Mouse (Mus musculus) CH12.LX (cell line): Measurements from ENCODE around the gene Macc1. TPM values are rescaled to one million over a fixed set of nuclear protein-coding genes. Genes with fewer than 3 reads are reported as not detected.

ENCODE experiments used
- DNase-seq: peaks from one replicate; pipeline ENCODE4 v3.0.0-alpha.2; 2013; ENCODE audit errors: extremely low read depth
- H3K27ac ChIP-seq: 2 replicates; pipeline ENCODE4 v1.5.1; 2012; ENCODE audit warnings: low read depth, mild to moderate bottlenecking, control low read depth, moderate library complexity; ENCODE audit not compliant: insufficient read depth
- H3K27me3 ChIP-seq: replicated peaks from 2 replicates; pipeline ENCODE3; 2012; ENCODE audit warnings: inconsistent platforms
- H3K36me3 ChIP-seq, 2 experiments: replicated peaks in 1 of 2; 2 replicates each; pipeline versions ENCODE3 to v1.6.1; 2012; ENCODE audit warnings: inconsistent platforms in 1 of 2, low read length in 1 of 2, mild to moderate bottlenecking in 1 of 2, mixed read lengths in 1 of 2, moderate library complexity in 1 of 2; ENCODE audit not compliant: control insufficient read depth in 1 of 2, insufficient read depth in 1 of 2
- H3K4me1 ChIP-seq, 2 experiments: 2 replicates each; pipeline ENCODE4 v1.6.1; 2012; ENCODE audit warnings: inconsistent platforms in 1 of 2, moderate library complexity in 1 of 2; ENCODE audit not compliant: insufficient read depth in 2 of 2, control insufficient read depth in 1 of 2
- H3K4me2 ChIP-seq: 2 replicates; pipeline ENCODE4 v1.6.1; 2012; ENCODE audit warnings: low read depth, mild to moderate bottlenecking, control low read depth; ENCODE audit not compliant: poor library complexity, insufficient read depth, severe bottlenecking
- H3K4me3 ChIP-seq, 3 experiments: fragments of 150-350 bp in 1 of 3; sonication (generic) in 1 of 3; replicated peaks in 1 of 3; 2 replicates each; pipeline versions ENCODE3 to v1.5.1; 2011 to 2012; ENCODE audit warnings: low read depth in 2 of 3, low read length in 2 of 3, mild to moderate bottlenecking in 2 of 3, moderate library complexity in 2 of 3, control low read depth in 1 of 3, improper control_type of control experiment in 1 of 3, inconsistent platforms in 1 of 3, mixed read lengths in 1 of 3; ENCODE audit not compliant: poor library complexity in 1 of 3
- H3K79me2 ChIP-seq: replicated peaks from 2 replicates; pipeline ENCODE4 v1.6.1; 2012; ENCODE audit warnings: mild to moderate bottlenecking, moderate library complexity; ENCODE audit not compliant: control insufficient read depth, poor library complexity, insufficient read depth, severe bottlenecking; ENCODE audit errors: extremely low read depth
- H3K9ac ChIP-seq: 2 replicates; pipeline ENCODE4 v1.6.1; 2012; ENCODE audit warnings: low read depth, mild to moderate bottlenecking, control low read depth, moderate library complexity; ENCODE audit not compliant: insufficient read depth
- H3K9me3 ChIP-seq: replicated peaks from 2 replicates; pipeline ENCODE3; 2012; ENCODE audit warnings: low read length, inconsistent platforms, mixed read lengths
- BHLHE40 ChIP-seq: IDR thresholded peaks from 2 replicates; pipeline ENCODE4 v1.6.1; 2011; ENCODE audit warnings: mild to moderate bottlenecking, low read depth, low read length, improper control_type of control experiment
- CHD2 ChIP-seq: IDR thresholded peaks from 2 replicates; pipeline ENCODE4 v1.6.1; 2011; ENCODE audit warnings: low read length, improper control_type of control experiment
- CTCF ChIP-seq, 2 experiments: IDR thresholded peaks in 1 of 2; conservative IDR thresholded peaks in 1 of 2; 2 replicates each; pipeline ENCODE4 v1.5.1; 2011 to 2012; ENCODE audit warnings: low read depth in 2 of 2, low read length in 2 of 2, improper control_type of control experiment in 1 of 2, inconsistent platforms in 1 of 2, mild to moderate bottlenecking in 1 of 2, moderate library complexity in 1 of 2
- E2F4 ChIP-seq: IDR thresholded peaks from 2 replicates; pipeline ENCODE4 v1.6.1; 2011; ENCODE audit warnings: low read depth, low read length, improper control_type of control experiment; ENCODE audit not compliant: insufficient replicate concordance
- ELF1 ChIP-seq: IDR thresholded peaks from 2 replicates; pipeline ENCODE4 v1.6.1; 2014; ENCODE audit warnings: low read depth, mild to moderate bottlenecking, inconsistent platforms, low read length, improper control_type of control experiment
- ETS1 ChIP-seq: conservative IDR thresholded peaks from 2 replicates; pipeline ENCODE4 v1.6.1; 2012; ENCODE audit warnings: low read depth, mild to moderate bottlenecking, inconsistent platforms, low read length, improper control_type of control experiment, moderate library complexity
- HCFC1 ChIP-seq: IDR thresholded peaks from 2 replicates; pipeline ENCODE4 v1.6.1; 2012; ENCODE audit warnings: low read depth, mild to moderate bottlenecking, inconsistent platforms, low read length, improper control_type of control experiment
- JUND ChIP-seq: conservative IDR thresholded peaks from 2 replicates; pipeline ENCODE4 v1.6.1; 2011; ENCODE audit warnings: low read depth, low read length, improper control_type of control experiment
- MAZ ChIP-seq: IDR thresholded peaks from 2 replicates; pipeline ENCODE4 v1.6.1; 2012; ENCODE audit warnings: low read depth, mild to moderate bottlenecking, inconsistent platforms, low read length, improper control_type of control experiment, moderate library complexity
- POLR2A ChIP-seq: IDR thresholded peaks from 2 replicates; pipeline ENCODE4 v1.6.1; 2011; ENCODE audit warnings: low read depth, mild to moderate bottlenecking, improper control_type of control experiment, low read length
- POLR2AphosphoS2 ChIP-seq: IDR thresholded peaks from 2 replicates; pipeline ENCODE4 v1.6.1; 2011; ENCODE audit warnings: low read depth, low read length, improper control_type of control experiment
- RAD21 ChIP-seq: IDR thresholded peaks from 2 replicates; pipeline ENCODE4 v1.6.1; 2011; ENCODE audit warnings: low read depth, mild to moderate bottlenecking, low read length, improper control_type of control experiment, moderate library complexity
- RCOR1 ChIP-seq: conservative IDR thresholded peaks from 2 replicates; pipeline ENCODE4 v1.6.1; 2012; ENCODE audit warnings: low read depth, mild to moderate bottlenecking, inconsistent platforms, low read length, improper control_type of control experiment
- SIN3A ChIP-seq: IDR thresholded peaks from 2 replicates; pipeline ENCODE4 v1.6.1; 2012; ENCODE audit warnings: low read length, improper control_type of control experiment, inconsistent platforms
- SMC3 ChIP-seq: IDR thresholded peaks from 2 replicates; pipeline ENCODE4 v1.6.1; 2011; ENCODE audit warnings: low read depth, low read length, improper control_type of control experiment
- USF1 ChIP-seq: IDR thresholded peaks from 2 replicates; pipeline ENCODE4 v1.6.1; 2014; ENCODE audit warnings: low read depth, mild to moderate bottlenecking, inconsistent platforms, low read length, improper control_type of control experiment
- ZMIZ1 ChIP-seq: IDR thresholded peaks from 2 replicates; pipeline ENCODE4 v1.6.1; 2012; ENCODE audit warnings: low read depth, mild to moderate bottlenecking, inconsistent platforms, low read length, improper control_type of control experiment
- dilution Hi-C: fragments of 300-500 bp; cut with MboI; formaldehyde crosslinking; loops from 2 replicates; pipeline ENCODE4 v1.14.3; 2020; ENCODE audit warnings: low sequenced_read_pairs; ENCODE audit not compliant: extremely low pct_unique_long_range_greater_than_20kb, extremely low pct_ligation_motif_present
- in situ Hi-C: fragments of 300-500 bp; cut with MboI; formaldehyde crosslinking; loops from 3 replicates; pipeline ENCODE4 v1.14.3; 2019; ENCODE audit warnings: low sequenced_read_pairs, low pct_ligation_motif_present, low pct_unique_long_range_greater_than_20kb, mixed read lengths
- polyA plus RNA-seq: library from polyadenylated mRNA; unstranded; fragments of >175 nt; gene quantifications from 2 replicates; pipeline ENCODE4 v1.2.1, GENCODE M21; 2012; ENCODE audit warnings: low read depth; ENCODE audit not compliant: insufficient read length
- total RNA-seq, 2 experiments: library from RNA; depleted of rRNA; stranded (reverse); fragments of 300-350 nt in 1 of 2; fragments of >200 nt in 1 of 2; gene quantifications; 2 replicates each; pipeline ENCODE4 v1.2.3; 2012 to 2014

The Macc1 gene
- total and polyA plus RNA-seq, 3 experiments, result 0.04 to 0.19 (median 0.13) TPM

GRCm38 (mm10) chr12:119464940-119465245, 150.8 kb downstream of the Macc1 start:
- dilution Hi-C loops (no loop called here), in situ Hi-C loops (no loop called here)

GRCm38 (mm10) chr12:119467656-119468055, 153.6 kb downstream of the Macc1 start:
- H3K4me2 ChIP-seq, result no peak overlapping the region
- no peak for TF ChIP-seq JUND
- no peak for TF ChIP-seq USF1
- TF ChIP-seq RCOR1, result no peak
- no peak for TF ChIP-seq ZMIZ1
- TF ChIP-seq ELF1, result no peak
- no peak overlapping the region for H3K9ac ChIP-seq
- no peak overlapping the region for H3K4me3 ChIP-seq
- no peaks in the 10 kb centered on the region for H3K27me3 ChIP-seq
- no peak for DNase-seq
- no peaks in the 10 kb centered on the region for H3K36me3 ChIP-seq
- in situ Hi-C loops, result no loop called here
- no peak overlapping the region for H3K27ac ChIP-seq
- no peaks in the 10 kb centered on the region for H3K79me2 ChIP-seq
- peaks cover 0 to 6% of the 10 kb centered on the region in 2 experiments; a peak in 1 of 4 replicates for H3K4me1 ChIP-seq
- H3K9me3 ChIP-seq, result no peaks in the 10 kb centered on the region
- dilution Hi-C loops, result no loop called here

More at GRCm38 (mm10) chr12:119464940-119465245, 150.8 kb downstream of the Macc1 start:
- Histone ChIP-seq H3K27ac (no peak overlapping the region), H3K4me1 (no peaks in the 10 kb centered on the region), H3K4me3 (no peak overlapping the region), H3K9ac (no peak overlapping the region), H3K79me2 (no peaks in the 10 kb centered on the region), H3K9me3 (no peaks in the 10 kb centered on the region), H3K27me3 (no peaks in the 10 kb centered on the region), H3K4me2 (no peak overlapping the region), H3K36me3 (no peaks in the 10 kb centered on the region)
- TF ChIP-seq USF1 (no peak), E2F4 (no peak), ZMIZ1 (no peak), POLR2A (no peak), CHD2 (no peak), POLR2AphosphoS2 (no peak), BHLHE40 (no peak), MAZ (no peak)
- no peak for DNase-seq

- H3K27me3 ChIP-seq, result no peaks in the 10 kb centered on the region
- no peaks in the 10 kb centered on the region for H3K36me3 ChIP-seq
- peaks cover 0 to 6% of the 10 kb centered on the region in 2 experiments; a peak in 1 of 4 replicates for H3K4me1 ChIP-seq
- no peak overlapping the region for H3K4me2 ChIP-seq
- in situ Hi-C loops (no loop called here), dilution Hi-C loops (no loop called here)
- peak; percentile 67 for DNase-seq
- TF ChIP-seq POLR2A (no peak), HCFC1 (no peak), RAD21 (peak; percentile 84), SIN3A (no peak), ETS1 (no peak), CTCF (conservative IDR thresholded peaks at IDR 0.05 in 1 of 2, IDR thresholded peaks at IDR 0.05 in 1 of 2; ENCODE audit: low read depth in 2 of 2, low read length in 2 of 2) (peak; percentile 30 to 77; a peak in 2 of 4 replicates), SMC3 (peak; percentile 82)
- H3K79me2 ChIP-seq, result no peaks in the 10 kb centered on the region
- H3K9me3 ChIP-seq, result no peaks in the 10 kb centered on the region
- no peak overlapping the region for H3K9ac ChIP-seq
- H3K4me3 ChIP-seq, result no peak overlapping the region
- H3K27ac ChIP-seq, result no peak overlapping the region
These were observed 156.2 kb downstream of the Macc1 start for GRCm38 (mm10) chr12:119470260-119470659.
